ENCODE assay signal across 8 mouse cellular contexts in genomic region chr11:117043524-117043923, GRCm38 (mm10).
DNase-seq lines count a peak whose midpoint lies in the region.

No protein-coding gene starts in this region.

- peak; percentile 64 for DNase-seq in 3T3-L1 (ENCODE audit: low read depth, low spot score)
- peak; percentile 76 for DNase-seq in NIH3T3 (ENCODE audit: low read depth)
- DNase-seq in cerebellum, postnatal 4 days (ENCODE audit: low spot score in 2 of 2) = peak; percentile 63 to 80
- DNase-seq in gastrocnemius, postnatal 14 days = peak; percentile 58
- peak; percentile 82 for DNase-seq in kidney, postnatal 10 days
- DNase-seq in lung, postnatal 10 days = peak; percentile 69
- peak; percentile 48 for DNase-seq in retina, adult 2 months (ENCODE audit: low read depth, low spot score)
- peak; percentile 83 for DNase-seq in thymus, postnatal 14 days

- intact Hi-C loops in gastrocnemius, postnatal 14 days (cut with DNase I; ENCODE audit: low total_unique reads) = loop anchor here (5.0 kb wide), 3 partner anchors 126 to 156 kb away; partner anchors contain the start of gene Mgat5b

Comparison
In these comparisons a context has a peak if more than half of its experiments do, and no peak if none do; other contexts are left out.
1. Peak in every context shown above with its lines: DNase-seq.